Mouse (Mus musculus): ENCODE results near the gene Tnpo2. TPM values are rescaled to one million over a fixed set of nuclear protein-coding genes. Genes with fewer than 3 reads are reported as not detected.

Tnpo2 gene
- polyA plus RNA-seq, 1 experiment from 2014 or later, result 31.1 TPM

DNA sequence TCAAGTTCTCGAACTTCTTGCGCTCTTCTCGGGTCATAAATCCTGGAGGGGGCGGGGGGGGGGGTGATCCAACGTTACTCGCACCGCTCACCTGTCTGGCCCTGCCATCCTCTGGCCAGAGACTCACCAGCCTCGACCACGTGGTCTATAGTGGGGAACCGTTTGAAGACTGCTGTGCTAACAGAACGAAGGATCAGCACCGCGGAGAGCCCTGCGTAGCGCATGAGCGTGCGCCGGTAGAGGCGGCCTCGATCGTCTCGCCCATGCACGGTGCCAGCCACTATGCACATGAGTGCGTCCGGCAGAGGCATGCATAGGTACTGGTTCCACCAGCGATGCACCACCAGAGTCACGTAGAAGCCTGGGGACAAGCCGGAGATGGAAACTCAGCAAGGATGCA is 25.5 kb upstream of the Tnpo2 start:
- Histone ChIP-seq H3K36me3 (no peaks in the 10 kb centered on the region), H3K4me3 (no peak overlapping the region), H3K4me1 (peaks cover 19% of the 10 kb centered on the region), H3K4me2 (no peak overlapping the region), H3K9me3 (replicated peaks) (no peaks in the 10 kb centered on the region), H3K27me3 (replicated peaks) (peaks cover 83% of the 10 kb centered on the region), H3K27ac (no peak overlapping the region), H3K9ac (no peak overlapping the region; the same call in 1 of the 2 replicates)
- no peak for ATAC-seq
- 12% methylated on average over 28 of the region's 28 CpGs for WGBS (ENCODE audit: insufficient replicate concordance)

- WGBS (ENCODE audit: insufficient replicate concordance), result 5% methylated on average over 25 of the region's 26 CpGs
Measured at GRCm38 (mm10) chr8:85013230-85013840, 23.4 kb upstream of the Tnpo2 start.

DNA sequence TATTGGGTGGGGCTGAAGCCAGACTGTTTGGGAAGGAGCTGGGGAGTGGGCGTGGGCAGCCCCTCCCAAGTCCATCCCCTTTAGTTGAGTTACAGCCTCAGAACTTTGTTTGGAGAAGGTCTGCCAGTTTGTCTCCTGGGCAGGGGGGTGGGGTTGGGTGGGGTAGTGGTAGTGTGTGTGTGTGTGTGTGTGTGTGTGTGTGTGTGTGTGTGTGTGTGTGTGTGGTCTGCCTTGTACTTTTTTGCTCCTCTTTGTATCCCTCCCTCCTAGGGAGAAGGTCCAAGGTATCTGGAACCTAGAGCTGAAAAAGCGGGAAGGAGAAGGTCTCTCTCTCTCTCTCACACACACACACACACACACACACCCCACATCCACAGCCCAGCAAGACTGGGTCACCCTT is 22.3 kb upstream of the Tnpo2 start, which contains the start of gene Best2:
Best2 (minus strand) TSS at position 101 of the 400 bp plus-strand sequence.
- peak within 1 kb of the TSS; percentile 38 for H3K4me3 ChIP-seq
- H3K27me3 ChIP-seq (replicated peaks), result peaks cover 55% of the 10 kb centered on the region
- H3K4me1 ChIP-seq, result peaks cover 13% of the 10 kb centered on the region
- peak within 1 kb of the TSS; percentile 70 for H3K4me2 ChIP-seq
- no peak within 1 kb of the TSS for H3K27ac ChIP-seq
- peak within 1 kb of the TSS; percentile 56 for H3K9ac ChIP-seq
- WGBS (ENCODE audit: insufficient replicate concordance), result 53% methylated on average over 1 of the region's 2 CpGs
- H3K9me3 ChIP-seq (replicated peaks), result no peaks in the 10 kb centered on the region
- ATAC-seq, result no peak
- H3K36me3 ChIP-seq, result peaks cover 24% of the 10 kb centered on the region

More at GRCm38 (mm10) chr8:85013230-85013840, 23.4 kb upstream of the Tnpo2 start:
- Histone ChIP-seq H3K4me2 (peak overlapping the region; percentile 70), H3K27ac (no peak overlapping the region), H3K9ac (peak overlapping the region; percentile 56), H3K27me3 (replicated peaks) (peaks cover 66% of the 10 kb centered on the region), H3K36me3 (peaks cover 13% of the 10 kb centered on the region), H3K4me1 (peaks cover 13% of the 10 kb centered on the region), H3K4me3 (peak overlapping the region; percentile 38), H3K9me3 (replicated peaks) (no peaks in the 10 kb centered on the region)
- peak; percentile 45; the same call in 1 of the 2 replicates for ATAC-seq

- 64% methylated on average over 10 of the region's 10 CpGs for WGBS (ENCODE audit: insufficient replicate concordance)
- ATAC-seq, result no peak
- Histone ChIP-seq H3K4me3 (no peak overlapping the region), H3K36me3 (peaks cover 47% of the 10 kb centered on the region), H3K27me3 (replicated peaks) (peaks cover 34% of the 10 kb centered on the region), H3K27ac (no peak overlapping the region), H3K4me2 (no peak overlapping the region), H3K9me3 (replicated peaks) (no peaks in the 10 kb centered on the region), H3K4me1 (peaks cover 9% of the 10 kb centered on the region), H3K9ac (no peak overlapping the region)
Measured at GRCm38 (mm10) chr8:85016724-85017123, 20.0 kb upstream of the Tnpo2 start.

GRCm38 (mm10) chr8:85017209-85017608 is 19.5 kb upstream of the Tnpo2 start:
- H3K36me3 ChIP-seq, result peaks cover 52% of the 10 kb centered on the region
- 69% methylated on average over 5 of the region's 5 CpGs for WGBS (ENCODE audit: insufficient replicate concordance)
- no peak overlapping the region for H3K27ac ChIP-seq
- no peak overlapping the region for H3K9ac ChIP-seq
- H3K4me1 ChIP-seq, result peaks cover 9% of the 10 kb centered on the region
- no peak for ATAC-seq
- peaks cover 29% of the 10 kb centered on the region for H3K27me3 ChIP-seq (replicated peaks)
- no peak overlapping the region for H3K4me2 ChIP-seq
- H3K4me3 ChIP-seq, result no peak overlapping the region
- no peaks in the 10 kb centered on the region for H3K9me3 ChIP-seq (replicated peaks)

GRCm38 (mm10) chr8:85021514-85022055 is 15.1 kb upstream of the Tnpo2 start:
- Histone ChIP-seq H3K27ac (no peak overlapping the region), H3K4me1 (peaks cover 25% of the 10 kb centered on the region), H3K9me3 (replicated peaks) (no peaks in the 10 kb centered on the region), H3K4me3 (no peak overlapping the region), H3K36me3 (peaks cover 71% of the 10 kb centered on the region), H3K27me3 (replicated peaks) (no peaks in the 10 kb centered on the region), H3K4me2 (no peak overlapping the region), H3K9ac (no peak overlapping the region)
- WGBS (ENCODE audit: insufficient replicate concordance), result 84% methylated on average over 3 of the region's 3 CpGs
- ATAC-seq, result no peak

- Histone ChIP-seq H3K27me3 (replicated peaks) (no peaks in the 10 kb centered on the region), H3K27ac (no peak overlapping the region), H3K36me3 (peaks cover 60% of the 10 kb centered on the region), H3K4me3 (peak overlapping the region; percentile 100), H3K4me2 (peak overlapping the region; percentile 96), H3K9ac (peak overlapping the region; percentile 82), H3K9me3 (replicated peaks) (no peaks in the 10 kb centered on the region), H3K4me1 (peaks cover 36% of the 10 kb centered on the region)
- no peak for ATAC-seq
- WGBS (ENCODE audit: insufficient replicate concordance), result 88% methylated on average over 3 of the region's 3 CpGs
Measured at GRCm38 (mm10) chr8:85023846-85024245, 12.9 kb upstream of the Tnpo2 start.

GRCm38 (mm10) chr8:85025098-85025932 is 11.4 kb upstream of the Tnpo2 start, which contains the start of gene Asna1:
Gene Asna1, minus strand, starts transcription at chr8:85025281.
- peak within 1 kb of the TSS; percentile 96 for H3K4me2 ChIP-seq
- H3K27ac ChIP-seq, result peak within 1 kb of the TSS; percentile 96
- peaks cover 60% of the 10 kb centered on the region for H3K36me3 ChIP-seq
- peak; percentile 82 for ATAC-seq
- peak within 1 kb of the TSS; percentile 100 for H3K9ac ChIP-seq
- peak within 1 kb of the TSS; percentile 100 for H3K4me3 ChIP-seq
- WGBS (ENCODE audit: insufficient replicate concordance), result 3% methylated on average over 30 of the region's 30 CpGs
- peaks cover 51% of the 10 kb centered on the region for H3K4me1 ChIP-seq
- H3K9me3 ChIP-seq (replicated peaks), result no peaks in the 10 kb centered on the region
- H3K27me3 ChIP-seq (replicated peaks), result no peaks in the 10 kb centered on the region

DNA sequence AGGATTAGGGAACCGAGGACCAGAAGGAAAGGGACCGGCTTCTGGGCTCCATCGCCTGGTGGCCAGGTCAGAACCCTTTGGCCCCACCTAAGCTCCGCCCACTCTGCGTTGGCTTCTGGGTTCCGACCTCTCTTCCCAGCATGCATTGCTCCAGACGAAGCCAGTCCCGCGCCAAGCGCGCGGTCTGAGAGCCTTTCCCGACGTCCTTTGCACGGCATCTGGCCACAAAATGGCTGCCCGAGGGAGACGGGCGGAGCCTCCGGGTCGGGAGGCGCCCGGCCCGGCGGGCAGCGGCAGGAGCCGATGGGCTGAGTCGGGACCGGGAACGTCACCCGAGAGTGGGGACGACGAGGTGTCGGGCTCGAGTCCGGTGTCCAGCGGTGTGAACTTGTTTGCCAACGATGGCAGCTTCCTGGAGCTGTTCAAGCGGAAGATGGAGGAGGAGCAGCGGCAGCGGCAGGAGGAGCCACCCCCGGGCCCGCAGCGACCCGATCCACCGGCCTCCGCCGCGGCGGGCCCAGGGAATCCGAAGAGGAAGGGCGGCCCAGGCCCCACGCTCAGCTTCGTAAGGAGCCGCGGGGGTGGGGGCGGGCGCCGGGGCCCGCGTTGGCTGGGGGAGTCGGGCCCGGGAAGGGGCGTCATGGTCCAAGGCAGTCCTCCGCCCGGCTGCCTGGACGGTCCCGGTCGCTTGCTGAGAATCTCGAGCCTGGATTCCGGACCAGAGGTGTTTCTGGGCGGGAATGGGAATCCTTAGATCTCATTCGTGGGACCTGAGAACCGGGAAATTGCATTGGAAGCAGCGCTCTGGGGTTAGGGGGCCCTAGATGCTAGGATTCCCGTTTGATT is 9.8 kb upstream of the Tnpo2 start, which contains the start of gene Trir:
Trir (plus strand) TSS at position 154 of the 846 bp plus-strand sequence.
- ATAC-seq, result peak; percentile 84
- peaks cover 60% of the 10 kb centered on the region for H3K36me3 ChIP-seq
- H3K4me3 ChIP-seq, result peak within 1 kb of the TSS; percentile 100
- peak within 1 kb of the TSS; percentile 100 for H3K9ac ChIP-seq
- peak within 1 kb of the TSS; percentile 96 for H3K27ac ChIP-seq
- H3K9me3 ChIP-seq (replicated peaks), result no peaks in the 10 kb centered on the region
- H3K4me1 ChIP-seq, result peaks cover 55% of the 10 kb centered on the region
- H3K4me2 ChIP-seq, result peak within 1 kb of the TSS; percentile 96
- H3K27me3 ChIP-seq (replicated peaks), result no peaks in the 10 kb centered on the region
- under 1% methylated on average over 71 of the region's 75 CpGs for WGBS (ENCODE audit: insufficient replicate concordance)

GRCm38 (mm10) chr8:85027516-85027855 is 9.2 kb upstream of the Tnpo2 start:
- under 1% methylated on average over 13 of the region's 13 CpGs for WGBS (ENCODE audit: insufficient replicate concordance)
- Histone ChIP-seq H3K27me3 (replicated peaks) (no peaks in the 10 kb centered on the region), H3K9ac (peak overlapping the region; percentile 100), H3K27ac (peak overlapping the region; percentile 96), H3K4me1 (peaks cover 58% of the 10 kb centered on the region), H3K4me2 (peak overlapping the region; percentile 96), H3K4me3 (peak overlapping the region; percentile 100), H3K36me3 (peaks cover 60% of the 10 kb centered on the region), H3K9me3 (replicated peaks) (no peaks in the 10 kb centered on the region)
- no peak for ATAC-seq

DNA sequence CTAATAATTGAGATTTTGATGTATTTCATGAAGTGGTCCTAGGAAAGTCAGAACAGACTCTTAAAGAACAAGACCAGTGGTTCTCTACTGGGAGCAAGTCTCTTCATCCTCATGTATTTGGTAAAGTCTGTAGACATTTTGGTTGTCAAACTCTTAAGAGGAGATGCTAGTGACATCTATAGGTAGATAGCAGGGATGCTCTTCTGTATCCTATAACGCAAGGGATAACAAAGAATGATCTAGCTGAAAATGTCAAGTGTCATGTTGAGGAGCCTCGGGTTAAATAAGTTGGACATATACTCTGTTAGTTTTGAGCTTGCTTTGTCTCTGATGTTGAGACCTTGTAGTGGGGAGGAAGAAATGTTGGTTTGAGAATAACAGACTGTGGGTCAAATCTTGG is 8.8 kb upstream of the Tnpo2 start:
- Histone ChIP-seq H3K4me1 (peaks cover 62% of the 10 kb centered on the region), H3K36me3 (peaks cover 60% of the 10 kb centered on the region), H3K27ac (peak overlapping the region; percentile 96; the same call in 1 of the 2 replicates), H3K9me3 (replicated peaks) (no peaks in the 10 kb centered on the region), H3K4me3 (peak overlapping the region; percentile 100), H3K9ac (peak overlapping the region; percentile 100), H3K4me2 (peak overlapping the region; percentile 96), H3K27me3 (replicated peaks) (no peaks in the 10 kb centered on the region)
- no peak for ATAC-seq
- 22% methylated on average over 2 of the region's 2 CpGs for WGBS (ENCODE audit: insufficient replicate concordance)

Data from liver, embryonic 12.5 days (tissue).